Mouse (Mus musculus): ENCODE results near the gene Slc25a35.

Slc25a35 gene

DNA sequence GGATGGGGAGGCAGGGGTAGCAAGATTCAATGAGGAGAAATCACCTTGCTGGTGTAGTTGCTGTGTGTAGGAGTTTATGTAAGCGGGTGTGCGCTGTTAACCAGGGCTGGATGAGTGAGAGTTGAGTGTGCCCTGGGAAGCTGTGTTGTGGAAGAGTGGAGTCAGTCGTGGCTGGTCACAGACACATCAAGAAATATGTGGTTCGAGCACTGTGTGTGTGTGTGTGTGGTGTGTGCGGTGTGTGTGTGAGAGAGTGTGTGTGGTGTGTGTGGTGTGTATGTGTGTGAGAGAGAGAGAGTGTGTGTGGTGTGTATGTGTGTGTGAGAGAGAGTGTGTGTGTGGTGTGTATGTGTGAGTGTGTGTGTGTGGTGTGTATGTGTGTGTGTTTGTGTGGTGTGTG is 12.5 kb upstream of the Slc25a35 start:
- TF ChIP-seq GATA4 (IDR thresholded peaks at IDR 0.05; ENCODE audit: insufficient replicate concordance, low read length): no peak

DNA sequence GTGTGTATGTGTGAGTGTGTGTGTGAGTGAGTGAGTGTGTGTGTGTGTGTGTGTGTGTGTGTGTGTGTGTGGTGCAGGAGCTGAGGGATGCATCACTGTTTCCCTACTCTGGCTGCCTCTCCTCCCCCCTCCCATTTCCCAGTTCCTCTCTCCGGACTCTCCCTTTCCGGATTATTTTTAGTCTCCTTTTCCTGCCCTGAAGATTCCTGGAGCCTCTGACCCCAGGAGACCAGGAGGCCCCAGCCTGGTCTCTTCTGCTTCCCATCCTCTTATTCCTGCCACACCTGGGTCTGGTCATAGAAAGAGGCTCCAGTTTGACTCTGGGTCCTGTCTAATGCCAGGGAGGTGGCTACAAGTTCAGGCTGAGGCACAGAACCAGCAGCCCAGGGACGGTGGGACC is 11.8 kb upstream of the Slc25a35 start:
- TF ChIP-seq GATA4 (IDR thresholded peaks at IDR 0.05; ENCODE audit: insufficient replicate concordance, low read length): peak; percentile 28; the same call in 1 of the 2 replicates

DNA sequence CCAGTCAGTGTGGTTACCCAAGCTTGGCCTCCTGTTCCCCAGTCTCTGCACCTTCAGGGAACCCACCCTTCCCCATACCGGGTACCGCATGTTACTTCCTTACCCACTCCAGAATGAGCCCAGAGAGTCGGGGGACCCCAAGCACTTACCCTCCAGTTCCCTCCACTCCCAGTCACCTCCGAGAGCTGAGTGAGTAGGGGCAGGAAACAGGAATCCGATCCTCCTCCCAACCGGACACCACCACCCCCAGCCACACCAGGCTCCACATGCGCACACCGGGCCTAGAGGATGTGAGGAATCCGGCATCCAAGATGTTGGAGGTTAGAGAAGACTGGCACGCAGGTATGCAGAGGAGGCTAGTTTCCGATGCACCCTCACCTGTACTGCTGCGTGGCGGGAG is 11.2 kb upstream of the Slc25a35 start:
- TF ChIP-seq GATA4 (IDR thresholded peaks at IDR 0.05; ENCODE audit: insufficient replicate concordance, low read length): no peak

DNA sequence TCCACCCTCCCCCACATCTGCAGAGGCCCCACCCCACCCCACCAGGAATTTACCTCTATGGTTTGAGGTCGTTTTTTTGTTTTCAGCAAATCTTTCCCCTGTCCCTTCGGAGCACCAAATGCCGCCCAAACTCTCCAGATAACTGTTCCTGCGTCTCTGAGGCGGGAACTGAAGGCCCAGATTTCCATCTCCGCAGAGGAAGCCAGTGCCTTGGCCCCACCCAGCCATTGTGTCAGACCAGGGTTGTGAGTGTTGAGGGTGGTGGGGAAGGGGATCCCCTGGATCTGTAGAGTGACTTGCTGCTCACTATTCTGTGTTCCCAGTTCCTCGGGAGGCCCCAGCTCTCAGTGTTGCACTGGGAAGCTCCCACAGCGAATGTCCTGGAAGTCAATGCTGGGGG is 10.6 kb upstream of the Slc25a35 start, which contains the start of gene Arhgef15:
TSS of gene Arhgef15 (minus strand) at position 173 of the 400 bp plus-strand sequence.
- TF ChIP-seq GATA4 (IDR thresholded peaks at IDR 0.05; ENCODE audit: insufficient replicate concordance, low read length): no peak; the same call in 1 of the 2 replicates

DNA sequence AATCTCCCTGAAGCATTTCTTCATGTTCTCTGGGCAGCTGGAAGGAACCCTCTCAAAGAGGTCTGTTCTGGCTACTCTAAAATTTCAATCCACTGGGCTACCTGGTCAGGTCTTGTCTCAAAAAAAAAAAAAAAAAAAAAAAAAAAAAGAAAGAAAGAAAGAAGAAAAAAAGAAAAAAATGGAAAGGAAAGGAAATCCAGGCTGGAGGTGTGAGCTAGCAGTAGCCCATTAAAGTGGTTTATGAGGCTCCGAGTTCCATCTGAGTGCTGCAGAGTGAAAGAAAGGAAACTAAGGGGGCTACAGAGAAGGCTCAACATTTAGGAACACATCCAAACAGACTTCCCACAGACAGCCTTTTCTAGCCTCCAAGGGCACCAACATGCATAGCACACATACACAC is 10.0 kb upstream of the Slc25a35 start:
- TF ChIP-seq GATA4 (IDR thresholded peaks at IDR 0.05; ENCODE audit: insufficient replicate concordance, low read length): no peak

DNA sequence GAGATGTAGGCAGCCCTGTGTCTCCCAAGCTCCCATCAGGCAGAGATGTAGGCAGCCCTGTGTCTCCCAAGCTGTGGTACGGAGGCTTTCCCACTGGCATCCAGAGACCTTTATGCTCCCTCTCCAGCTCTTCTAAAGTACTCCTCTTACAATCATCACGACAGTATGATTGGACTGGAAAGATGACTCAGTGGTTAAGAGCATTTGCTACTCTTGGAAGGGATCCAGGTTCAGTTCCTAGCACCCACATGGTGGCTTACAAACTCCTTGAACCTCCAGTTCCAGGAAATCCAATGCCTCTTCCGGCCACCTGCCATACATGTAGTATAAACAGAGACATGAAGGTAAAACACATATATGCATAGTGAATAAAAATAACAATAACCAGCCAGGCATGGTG is 6.3 kb upstream of the Slc25a35 start:
- no peak for TF ChIP-seq GATA4 (IDR thresholded peaks at IDR 0.05; ENCODE audit: insufficient replicate concordance, low read length)

DNA sequence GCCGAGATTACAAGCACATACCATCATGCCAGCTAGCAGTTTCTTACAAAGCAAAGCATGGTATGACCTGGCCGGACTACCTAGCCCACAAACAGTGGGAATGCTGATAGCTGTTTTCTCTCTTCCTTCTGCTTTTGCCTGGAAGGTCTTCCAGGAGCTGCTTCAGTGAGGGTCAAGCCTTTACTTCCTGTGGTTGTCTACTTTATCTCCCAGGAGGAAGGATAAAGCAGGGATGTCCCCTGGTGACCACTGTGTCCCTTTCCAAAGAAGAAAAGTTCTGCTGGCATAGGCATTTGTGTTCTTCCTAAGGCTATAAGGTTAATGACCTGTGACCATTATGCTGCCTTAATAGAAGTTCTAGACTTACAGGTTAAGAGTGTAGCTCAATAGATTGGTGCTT is 4.5 kb upstream of the Slc25a35 start:
- TF ChIP-seq GATA4 (IDR thresholded peaks at IDR 0.05; ENCODE audit: insufficient replicate concordance, low read length): peak; percentile 91; the same call in 1 of the 2 replicates

DNA sequence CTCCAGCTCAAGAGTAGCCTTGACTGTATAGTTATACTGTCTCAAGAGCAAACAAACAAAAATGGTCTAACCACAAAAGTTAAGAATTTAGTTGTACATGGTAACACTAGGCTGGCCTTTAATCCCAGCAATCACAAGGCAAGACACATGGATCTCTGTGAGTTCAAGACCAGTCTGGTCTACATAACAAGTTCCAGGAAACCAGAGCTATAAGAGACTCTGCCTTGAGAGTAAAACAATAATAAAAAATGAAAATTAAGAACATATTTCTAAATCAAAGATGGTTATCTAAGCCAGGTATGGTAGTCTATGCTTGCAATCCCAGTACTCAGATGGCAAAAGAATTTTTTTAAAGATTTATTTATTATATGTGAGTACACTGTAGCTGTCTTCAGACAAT is 2.9 kb upstream of the Slc25a35 start:
- no peak for TF ChIP-seq GATA4 (IDR thresholded peaks at IDR 0.05; ENCODE audit: insufficient replicate concordance, low read length)

DNA sequence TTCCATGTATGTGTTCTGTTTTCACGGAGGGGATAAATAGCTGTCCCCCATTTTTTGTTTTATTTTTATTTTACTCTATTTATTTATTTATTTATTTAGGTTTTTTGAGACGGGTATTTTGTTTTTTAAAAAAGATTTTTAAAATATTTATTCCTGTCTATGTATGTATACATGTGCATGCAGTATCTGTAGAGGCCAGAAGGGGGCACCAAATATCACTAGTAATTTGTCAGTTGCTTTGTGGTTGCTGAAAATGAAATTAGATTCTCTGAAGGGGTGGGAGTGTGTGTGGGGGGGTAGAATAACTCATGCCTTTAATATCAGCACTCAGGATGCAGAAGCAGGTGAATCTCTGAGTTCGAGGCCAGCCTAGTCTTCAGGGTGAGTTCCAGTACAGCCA is 2.1 kb upstream of the Slc25a35 start:
- no peak for TF ChIP-seq GATA4 (IDR thresholded peaks at IDR 0.05; ENCODE audit: insufficient replicate concordance, low read length)

DNA sequence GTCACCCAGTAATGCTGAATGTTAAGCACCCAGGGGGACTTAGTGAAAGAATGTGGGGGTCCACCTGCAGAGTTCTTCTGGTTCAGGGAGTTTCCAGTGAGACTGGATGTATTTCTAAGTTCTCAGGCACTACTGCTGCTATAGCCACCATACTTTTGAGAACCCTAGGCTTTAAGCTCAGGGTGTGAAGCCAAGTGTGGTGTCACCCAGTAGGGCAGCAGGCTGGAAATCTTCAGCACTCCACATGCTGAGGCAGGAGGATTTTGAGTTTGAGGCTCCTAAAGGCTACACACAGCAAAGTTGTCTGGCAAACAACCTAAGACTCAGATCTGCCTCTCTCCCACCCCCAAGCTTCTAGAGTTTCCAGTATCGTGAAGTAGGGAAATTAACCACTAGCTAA is 1.4 kb upstream of the Slc25a35 start:
- TF ChIP-seq GATA4 (IDR thresholded peaks at IDR 0.05; ENCODE audit: insufficient replicate concordance, low read length): no peak

DNA sequence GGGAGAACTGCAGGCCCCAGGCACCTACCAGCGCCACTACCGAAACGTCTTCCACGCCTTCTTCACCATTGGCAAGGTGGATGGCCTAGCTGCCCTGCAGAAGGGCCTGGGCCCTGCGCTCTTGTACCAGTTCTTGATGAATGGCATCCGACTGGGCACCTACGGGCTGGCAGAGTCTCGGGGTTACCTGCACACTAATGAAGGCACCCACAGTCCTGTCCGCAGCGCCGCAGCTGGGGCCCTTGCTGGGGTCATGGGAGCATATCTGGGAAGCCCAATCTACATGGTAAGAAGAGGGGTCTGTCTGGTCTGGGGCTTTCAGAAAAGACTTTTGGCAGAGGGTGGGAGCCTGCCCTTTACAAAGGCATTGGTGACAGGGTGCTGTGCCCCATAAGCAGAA is 821 bp downstream of the Slc25a35 start:
- TF ChIP-seq GATA4 (IDR thresholded peaks at IDR 0.05; ENCODE audit: insufficient replicate concordance, low read length): no peak

DNA sequence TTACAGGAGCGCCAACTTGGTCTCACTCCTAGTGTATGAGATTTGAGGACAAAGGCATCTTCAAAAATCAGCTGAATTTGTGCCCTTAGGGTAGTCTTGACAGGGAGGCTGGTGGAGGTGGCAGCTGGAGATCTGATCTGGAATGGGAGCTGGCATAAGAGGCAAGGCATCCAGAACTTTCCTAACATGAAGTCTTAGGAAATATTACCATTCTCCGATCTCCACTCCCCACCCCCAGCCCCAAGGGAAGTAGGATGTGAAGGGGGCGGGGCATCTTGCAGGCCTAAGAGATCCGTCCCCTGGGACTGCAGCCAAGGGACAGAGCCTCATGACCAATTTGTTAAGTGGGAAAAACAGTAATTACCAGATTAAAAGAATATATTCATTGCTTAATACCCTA is 2.3 kb downstream of the Slc25a35 start:
- TF ChIP-seq GATA4 (IDR thresholded peaks at IDR 0.05; ENCODE audit: insufficient replicate concordance, low read length): no peak

DNA sequence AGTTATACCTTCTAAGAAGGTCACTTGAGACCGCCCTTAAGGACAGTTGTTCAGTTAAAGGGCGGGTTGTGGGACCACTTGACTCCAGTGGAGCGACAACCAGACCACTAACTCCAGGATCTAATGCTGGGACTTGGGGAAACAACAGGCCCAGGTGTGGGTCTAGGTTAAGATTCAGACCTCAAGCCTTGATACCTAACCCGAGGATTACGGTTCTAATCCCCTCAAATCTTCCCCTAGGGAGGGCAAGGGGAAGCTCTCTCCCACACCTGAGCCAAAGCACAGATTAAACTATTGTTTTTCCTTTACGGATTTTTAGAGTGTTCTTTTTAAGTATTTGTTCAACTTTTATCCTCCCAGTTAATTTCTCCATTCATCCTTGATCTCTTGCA is 6.1 kb downstream of the Slc25a35 start:
- TF ChIP-seq GATA4 (IDR thresholded peaks at IDR 0.05; ENCODE audit: insufficient replicate concordance, low read length): no peak

DNA sequence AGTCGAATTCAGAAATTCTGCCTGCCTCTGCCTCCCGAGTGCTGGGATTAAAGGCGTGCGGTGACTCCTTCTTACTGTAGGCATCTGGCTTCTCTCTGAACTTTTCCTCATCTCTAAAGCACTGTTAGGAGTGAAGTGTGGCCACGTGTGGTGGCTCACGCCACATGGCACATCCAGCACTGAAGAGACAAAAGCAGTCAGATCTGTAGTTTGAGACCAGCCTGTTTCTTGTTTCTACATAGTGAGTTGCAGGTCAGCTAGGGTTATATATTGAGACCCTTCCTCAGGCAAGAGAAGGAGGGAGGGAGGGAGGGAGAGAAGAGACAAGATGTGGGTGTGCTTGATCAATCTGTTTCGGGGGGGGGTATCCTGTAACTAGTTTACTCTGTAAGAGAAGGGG is 7.2 kb downstream of the Slc25a35 start, which contains the start of gene Rangrf:
TSS of gene Rangrf (minus strand) at position 101 of the 400 bp plus-strand sequence.
- no peak for TF ChIP-seq GATA4 (IDR thresholded peaks at IDR 0.05; ENCODE audit: insufficient replicate concordance, low read length)

DNA sequence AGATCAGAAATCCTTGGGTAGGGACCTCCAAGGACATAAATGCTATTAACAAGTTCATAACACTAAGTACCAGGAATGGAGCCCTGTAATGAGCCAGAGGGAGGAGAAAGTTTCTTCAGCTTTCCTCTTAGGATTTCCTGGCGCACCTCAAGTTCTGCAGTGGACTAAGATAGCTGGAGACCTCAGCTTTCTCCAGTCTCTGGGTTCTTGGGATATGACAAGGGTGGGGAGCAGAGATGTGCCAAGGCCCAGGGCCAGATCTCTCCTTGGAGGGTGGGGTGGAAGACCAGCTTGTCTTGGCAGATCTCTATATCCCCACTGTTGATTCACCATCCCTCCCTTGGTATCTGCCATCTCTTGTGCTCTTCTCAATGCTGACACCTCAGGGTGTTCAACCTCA is 7.7 kb downstream of the Slc25a35 start:
- no peak for TF ChIP-seq GATA4 (IDR thresholded peaks at IDR 0.05; ENCODE audit: insufficient replicate concordance, low read length)

DNA sequence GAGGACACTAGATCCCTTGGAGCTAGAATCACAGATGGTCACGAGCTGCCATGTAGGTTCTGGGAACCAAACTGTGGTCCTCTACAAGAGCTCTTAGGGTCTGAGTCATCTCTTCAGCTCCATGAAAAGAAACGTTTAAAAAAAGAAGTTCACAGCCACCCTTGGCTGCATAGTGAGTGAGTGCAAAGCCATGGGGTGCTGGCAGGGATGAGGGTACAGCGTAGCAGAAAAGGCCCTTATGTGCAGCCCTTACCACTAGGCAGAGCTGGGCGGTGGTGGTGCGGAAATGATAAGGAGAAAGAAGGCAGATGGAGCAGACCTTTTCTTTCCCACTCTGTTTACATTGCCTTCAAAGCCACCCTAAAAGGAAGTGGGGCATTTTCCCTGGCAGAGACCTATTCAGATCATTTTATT is 11.4 kb downstream of the Slc25a35 start:
- no peak for TF ChIP-seq GATA4 (IDR thresholded peaks at IDR 0.05; ENCODE audit: insufficient replicate concordance, low read length)

DNA sequence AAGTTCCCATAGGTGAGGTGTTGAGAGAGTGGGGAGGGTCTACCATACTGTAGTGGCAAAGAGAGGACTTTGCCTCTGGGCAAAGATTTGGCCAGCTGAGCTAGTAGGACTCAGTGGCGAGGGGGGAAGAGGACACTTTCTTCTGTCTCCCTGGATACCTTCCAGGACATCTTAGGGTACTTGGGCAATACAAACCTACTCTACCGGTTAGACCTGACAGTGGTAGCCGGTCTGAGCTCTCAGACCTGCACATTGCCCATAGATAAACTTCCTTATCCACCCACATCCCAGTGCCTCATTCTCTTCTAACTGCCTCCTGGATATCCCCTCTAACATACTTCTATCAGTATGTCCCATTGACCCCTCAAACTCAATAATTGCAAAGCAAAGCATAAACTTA is 13.0 kb downstream of the Slc25a35 start:
- TF ChIP-seq GATA4 (IDR thresholded peaks at IDR 0.05; ENCODE audit: insufficient replicate concordance, low read length): no peak

All from liver, adult (tissue).